12 mouse cellular contexts compared by ENCODE assay signal in the genomic region with DNA sequence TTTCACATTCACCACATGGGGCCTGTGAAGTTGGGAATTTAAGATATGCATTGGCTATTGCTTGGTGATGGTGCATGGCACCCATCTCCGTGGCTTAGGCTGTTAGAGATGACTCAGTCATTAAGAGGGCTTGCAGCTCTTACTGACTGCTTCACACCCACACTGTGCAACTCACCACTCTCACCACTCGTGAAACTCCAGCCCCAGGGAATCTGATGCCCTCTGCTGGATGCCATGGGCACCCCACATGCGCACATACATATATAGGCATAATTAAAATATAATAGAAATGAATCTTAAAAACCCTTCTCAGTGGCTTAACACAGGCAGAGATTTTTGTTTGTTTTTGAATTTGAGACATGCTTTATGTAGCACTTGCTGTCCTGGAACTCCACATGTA.
DNase-seq lines count a peak whose midpoint lies in the region; ATAC-seq and TF ChIP-seq lines count a peak whose summit lies in the region.
"Had no signal": no experiment of that assay in that cellular context is flagged by ENCODE, and none has a peak within 500 bp of the region (broad histone marks: within the 10 kb centered on the region; RNA-seq: fewer than 3 reads in every experiment).

No protein-coding gene starts in this region.

- H3K4me2 ChIP-seq in liver, embryonic 12.5 days = no peak overlapping the region
- H3K4me2 ChIP-seq: forebrain, embryonic 12.5 days; heart, embryonic 13.5 days; kidney, embryonic 15.5 days had no signal

- no peaks in the 10 kb centered on the region for H3K9me3 ChIP-seq in liver, embryonic 12.5 days (replicated peaks)
- H3K9me3 ChIP-seq: forebrain, embryonic 12.5 days; heart, embryonic 13.5 days; kidney, embryonic 15.5 days had no signal

- no peak overlapping the region for H3K27ac ChIP-seq in liver, adult 2 months (replicated peaks; ENCODE audit: insufficient read depth, low read depth, low read length)
- H3K27ac ChIP-seq in liver, embryonic 12.5 days = no peak overlapping the region
- H3K27ac ChIP-seq: forebrain, embryonic 12.5 days; heart, embryonic 13.5 days; kidney, embryonic 15.5 days had no signal

- WGBS in liver, adult 2 months = 87% methylated on average over 3 of the region's 3 CpGs
- 74% methylated on average over 3 of the region's 3 CpGs for WGBS in liver, embryonic 12.5 days (ENCODE audit: insufficient replicate concordance)

- H3K4me3 ChIP-seq in liver, adult 2 months (ENCODE audit: insufficient read depth, low read depth, low read length) = no peak overlapping the region
- H3K4me3 ChIP-seq in liver, embryonic 12.5 days = no peak overlapping the region
- H3K4me3 ChIP-seq: forebrain, embryonic 12.5 days; heart, embryonic 13.5 days; kidney, embryonic 15.5 days had no signal

- DNase-seq in adrenal gland, postnatal 14 days = peak; percentile 10
- DNase-seq in adrenal gland, postnatal 25 days = no peak
- no peak for DNase-seq in liver, adult 2 months (ENCODE audit: extremely low read depth, low read depth, low spot score)
- DNase-seq in R1 (ENCODE audit: low read depth, low spot score) = peak; percentile 30
- DNase-seq in adrenal gland, adult (ENCODE audit: inconsistent age in 2 of 2, low spot score in 1 of 2) = no peak
- no peak for DNase-seq in frontal cortex, postnatal 14 days (ENCODE audit: low spot score in 2 of 2)
- DNase-seq: embryo, embryonic 11 days had no signal

- H3K36me3 ChIP-seq in liver, adult 2 months (ENCODE audit: control insufficient read depth, insufficient read depth, low read length) = peaks cover 52% of the 10 kb centered on the region
- 0 out of 2 replicates have a peak, but pooled peaks cover 5% of the 10 kb centered on the region for H3K36me3 ChIP-seq in liver, embryonic 12.5 days
- H3K36me3 ChIP-seq: forebrain, embryonic 12.5 days; heart, embryonic 13.5 days; kidney, embryonic 15.5 days had no signal

- no peaks in the 10 kb centered on the region for H3K4me1 ChIP-seq in liver, adult 2 months (ENCODE audit: control insufficient read depth, insufficient read depth, low read length)
- no peaks in the 10 kb centered on the region for H3K4me1 ChIP-seq in liver, embryonic 12.5 days
- H3K4me1 ChIP-seq: forebrain, embryonic 12.5 days; heart, embryonic 13.5 days; kidney, embryonic 15.5 days had no signal

- H3K9ac ChIP-seq in liver, adult 2 months (ENCODE audit: low read depth, low read length) = no peak overlapping the region
- H3K9ac ChIP-seq in liver, embryonic 12.5 days = no peak overlapping the region
- H3K9ac ChIP-seq: forebrain, embryonic 12.5 days; heart, embryonic 13.5 days; kidney, embryonic 15.5 days had no signal

- TF ChIP-seq CTCF in liver, adult 2 months (IDR thresholded peaks at IDR 0.05; ENCODE audit: low read depth, low read length) = peak; percentile 53

- H3K27me3 ChIP-seq in liver, adult 2 months (ENCODE audit: control insufficient read depth, insufficient read depth, low read length) = no peaks in the 10 kb centered on the region
- no peaks in the 10 kb centered on the region for H3K27me3 ChIP-seq in liver, embryonic 12.5 days (replicated peaks)
- H3K27me3 ChIP-seq: forebrain, embryonic 12.5 days; heart, embryonic 13.5 days; kidney, embryonic 15.5 days had no signal

- no peak for TF ChIP-seq POLR2A in liver, adult 2 months (IDR thresholded peaks at IDR 0.05; ENCODE audit: extremely low read depth, insufficient read depth, low read length)

- no peaks in the 10 kb centered on the region for H3K79me2 ChIP-seq in liver, adult 2 months (ENCODE audit: control insufficient read depth, insufficient read depth, low read length)

- no peak for ATAC-seq in liver, embryonic 12.5 days
- ATAC-seq in neutrophil, adult 5-6 weeks (ENCODE audit: extremely low read depth, insufficient number of reproducible peaks, low FRiP score, poor library complexity, severe bottlenecking) = 0 out of 2 replicates have a peak, but pooled peaks have one; percentile 23

Comparison
In these comparisons a context has a peak if more than half of its experiments do, and no peak if none do; other contexts are left out.
1. DNase-seq: peak in adrenal gland, postnatal 14 days (single experiment) and R1 (single experiment); none in adrenal gland, postnatal 25 days (single experiment), liver, adult 2 months (single experiment), adrenal gland, adult (0 of 2) and frontal cortex, postnatal 14 days (0 of 2).